Mouse (Mus musculus) embryonic fibroblast, embryonic 13.5 days (primary cell): ENCODE data around the gene Catip.

Experiments used
- CTCF ChIP-seq: IDR thresholded peaks from 2 replicates; pipeline ENCODE4 v1.5.1; 2011; ENCODE audit warnings: mild to moderate bottlenecking, control low read depth, low read length, moderate library complexity, borderline replicate concordance; ENCODE audit not compliant: insufficient read depth
- POLR2A ChIP-seq: IDR thresholded peaks from 2 replicates; pipeline ENCODE4 v1.6.1; 2011; ENCODE audit warnings: low read depth, mild to moderate bottlenecking, control low read depth, low read length, moderate library complexity

- TF ChIP-seq CTCF: no peak
- TF ChIP-seq POLR2A: no peak
Observed at GRCm38 (mm10) chr1:74400531-74400930, 38.6 kb downstream of the Catip start.
